Mouse (Mus musculus): Measurements from ENCODE around the gene Gstp2. TPM values are rescaled to one million over a fixed set of nuclear protein-coding genes. Genes with fewer than 3 reads are reported as not detected.
"Not testable (repeated sequence)": the region's sequence is repeated elsewhere in the genome, so short reads cannot be mapped to it uniquely, and the experiment has no call there.

Gene Gstp2
- polyA plus RNA-seq, 2 experiments from 2014 or later: 11.1 to 23.5 TPM

GRCm38 (mm10) chr19:4047859-4048258 lies 2.0 kb upstream of the Gstp2 start:
- no peak for ATAC-seq

GRCm38 (mm10) chr19:4046866-4047254 lies 1.0 kb upstream of the Gstp2 start:
- ATAC-seq: no peak

GRCm38 (mm10) chr19:4044109-4044508 lies 1.7 kb downstream of the Gstp2 start:
- not testable (repeated sequence) for ATAC-seq

- no peak for ATAC-seq
Measured at GRCm38 (mm10) chr19:4042124-4042523, 3.7 kb downstream of the Gstp2 start.

GRCm38 (mm10) chr19:4041500-4041899 lies 4.3 kb downstream of the Gstp2 start:
- not testable (repeated sequence) for ATAC-seq

- ATAC-seq: not testable (repeated sequence)
Measured at GRCm38 (mm10) chr19:4040941-4041340, 4.9 kb downstream of the Gstp2 start.

GRCm38 (mm10) chr19:4037788-4038232 lies 8.0 kb downstream of the Gstp2 start, which contains the start of gene Gstp1:
Gene Gstp1, minus strand, starts transcription at chr19:4037985.
- peak; percentile 93 for ATAC-seq

- ATAC-seq: not testable (repeated sequence)
Measured at GRCm38 (mm10) chr19:4037154-4037787, 8.6 kb downstream of the Gstp2 start.

GRCm38 (mm10) chr19:4036327-4037045 lies 9.3 kb downstream of the Gstp2 start:
- ATAC-seq: no peak

GRCm38 (mm10) chr19:4033742-4034141 lies 12.1 kb downstream of the Gstp2 start:
- ATAC-seq: no peak

GRCm38 (mm10) chr19:4033298-4033697 lies 12.5 kb downstream of the Gstp2 start:
- no peak for ATAC-seq

GRCm38 (mm10) chr19:4032668-4033067 lies 13.2 kb downstream of the Gstp2 start:
- no peak for ATAC-seq

GRCm38 (mm10) chr19:4027576-4027975 lies 18.2 kb downstream of the Gstp2 start:
- no peak for ATAC-seq

- no peak for ATAC-seq
Measured at GRCm38 (mm10) chr19:4023185-4023584, 22.6 kb downstream of the Gstp2 start.

GRCm38 (mm10) chr19:4018743-4019583 lies 26.9 kb downstream of the Gstp2 start:
- no peak for ATAC-seq

GRCm38 (mm10) chr19:4017921-4018587 lies 27.8 kb downstream of the Gstp2 start:
- no peak for ATAC-seq

- no peak for ATAC-seq
Measured at GRCm38 (mm10) chr19:4015635-4016034, 30.2 kb downstream of the Gstp2 start.

- ATAC-seq: no peak
Measured at GRCm38 (mm10) chr19:4014802-4015201, 31.0 kb downstream of the Gstp2 start.

- ATAC-seq: peak; percentile 21
Measured at GRCm38 (mm10) chr19:4013066-4013465, 32.8 kb downstream of the Gstp2 start.

- ATAC-seq: peak; percentile 98
Measured at GRCm38 (mm10) chr19:4012432-4013022, 33.3 kb downstream of the Gstp2 start, which contains the start of gene Ndufv1. Gene Ndufv1, minus strand, starts transcription at chr19:4012806.

- ATAC-seq: no peak
Measured at GRCm38 (mm10) chr19:4011086-4011485, 34.7 kb downstream of the Gstp2 start.

- no peak for ATAC-seq
Measured at GRCm38 (mm10) chr19:4005971-4006370, 39.9 kb downstream of the Gstp2 start.
